Mouse (Mus musculus): Measurements from ENCODE around the gene Nmral1. TPM values are rescaled to one million over a fixed set of nuclear protein-coding genes. Genes with fewer than 3 reads are reported as not detected.
A peak's percentile ranks its signal among the peaks of the same experiment; 100 is the strongest.

Gene Nmral1
- polyA plus RNA-seq, 1 experiment from 2014 or later = 70.6 TPM

DNA sequence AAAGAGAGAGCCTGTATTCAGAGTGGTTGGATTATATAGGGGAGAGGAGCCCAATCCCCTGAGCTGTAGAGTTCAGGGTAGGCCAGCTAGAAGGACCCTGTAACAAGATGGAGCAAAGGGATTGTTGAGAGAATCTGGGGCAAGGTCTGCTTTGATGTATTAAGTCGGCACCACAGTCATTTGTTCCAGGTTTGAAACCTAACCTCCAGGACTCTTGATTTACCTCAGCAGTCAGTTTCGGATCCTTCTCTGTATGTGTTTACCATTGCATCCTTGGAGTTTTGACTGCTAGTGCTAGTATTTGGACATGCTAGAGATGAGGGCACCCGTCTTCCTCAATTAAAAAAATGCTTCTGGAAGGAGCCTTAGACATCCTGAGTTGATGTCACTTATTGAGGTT lies 33.0 kb upstream of the Nmral1 start:
- no peak overlapping the region for H3K4me2 ChIP-seq (replicated peaks; ENCODE audit: low read depth, low read length)
- H3K27me3 ChIP-seq (ENCODE audit: control insufficient read depth, insufficient read depth, low read length) = no peaks in the 10 kb centered on the region
- H3K9ac ChIP-seq (replicated peaks; ENCODE audit: low read depth, low read length) = no peak overlapping the region
- H3K4me1 ChIP-seq (ENCODE audit: control insufficient read depth, insufficient read depth, low read length) = no peaks in the 10 kb centered on the region
- no peak overlapping the region for H3K4me3 ChIP-seq (ENCODE audit: low read depth, low read length)
- no peaks in the 10 kb centered on the region for H3K36me3 ChIP-seq (ENCODE audit: control insufficient read depth, insufficient read depth, low read length)
- ATAC-seq (ENCODE audit: insufficient number of reproducible peaks, insufficient read depth, low FRiP score, low read depth) = no peak
- no peaks in the 10 kb centered on the region for H3K9me3 ChIP-seq (ENCODE audit: control insufficient read depth, low read depth, low read length)
- H3K27ac ChIP-seq (ENCODE audit: low read length) = no peak overlapping the region
- 92% methylated on average over 3 of the region's 3 CpGs for whole genome bisulfite sequencing

- Histone ChIP-seq H3K9ac (replicated peaks; ENCODE audit: low read depth, low read length) (no peak overlapping the region), H3K36me3 (ENCODE audit: control insufficient read depth, insufficient read depth, low read length) (no peaks in the 10 kb centered on the region), H3K4me1 (ENCODE audit: control insufficient read depth, insufficient read depth, low read length) (no peaks in the 10 kb centered on the region), H3K4me2 (replicated peaks; ENCODE audit: low read depth, low read length) (no peak overlapping the region), H3K27ac (ENCODE audit: low read length) (no peak overlapping the region), H3K9me3 (ENCODE audit: control insufficient read depth, low read depth, low read length) (peaks cover 3% of the 10 kb centered on the region; the same call in 1 of the 2 replicates), H3K27me3 (ENCODE audit: control insufficient read depth, insufficient read depth, low read length) (no peaks in the 10 kb centered on the region), H3K4me3 (ENCODE audit: low read depth, low read length) (no peak overlapping the region)
- WGBS = 93% methylated on average over 1 of the region's 1 CpGs
- ATAC-seq (ENCODE audit: insufficient number of reproducible peaks, insufficient read depth, low FRiP score, low read depth) = no peak
Measured at GRCm38 (mm10) chr16:4742186-4742585, 23.0 kb upstream of the Nmral1 start.

DNA sequence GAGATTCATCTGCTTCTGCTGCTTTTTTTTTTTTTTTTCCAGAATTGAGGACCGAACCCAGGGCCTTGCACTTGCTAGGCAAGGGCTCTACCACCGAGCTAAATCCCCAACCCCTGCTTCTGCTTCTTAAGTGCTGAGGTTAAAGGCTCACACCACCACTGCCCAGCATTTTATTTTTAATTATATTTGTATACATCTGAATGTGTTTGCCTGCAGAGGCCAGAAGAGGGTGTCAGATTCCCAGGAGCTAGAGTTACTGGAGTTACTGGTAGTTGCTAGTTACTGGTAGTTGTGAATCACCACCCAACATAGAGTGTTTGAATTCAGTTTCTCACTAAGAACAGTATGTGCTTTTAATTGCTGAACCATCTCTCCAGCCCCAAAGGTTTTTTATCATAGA lies 20.8 kb upstream of the Nmral1 start:
- Histone ChIP-seq H3K9ac (replicated peaks; ENCODE audit: low read depth, low read length) (no peak overlapping the region), H3K4me2 (replicated peaks; ENCODE audit: low read depth, low read length) (no peak overlapping the region), H3K4me3 (ENCODE audit: low read depth, low read length) (no peak overlapping the region), H3K9me3 (ENCODE audit: control insufficient read depth, low read depth, low read length) (peaks cover 3% of the 10 kb centered on the region; the same call in 1 of the 2 replicates), H3K4me1 (ENCODE audit: control insufficient read depth, insufficient read depth, low read length) (no peaks in the 10 kb centered on the region), H3K27me3 (ENCODE audit: control insufficient read depth, insufficient read depth, low read length) (no peaks in the 10 kb centered on the region), H3K27ac (ENCODE audit: low read length) (no peak overlapping the region), H3K36me3 (ENCODE audit: control insufficient read depth, insufficient read depth, low read length) (no peaks in the 10 kb centered on the region)
- no peak for ATAC-seq (ENCODE audit: insufficient number of reproducible peaks, insufficient read depth, low FRiP score, low read depth)
- 82% methylated on average over 2 of the region's 2 CpGs for WGBS

GRCm38 (mm10) chr16:4736262-4736661 lies 17.1 kb upstream of the Nmral1 start:
- ATAC-seq (ENCODE audit: insufficient number of reproducible peaks, insufficient read depth, low FRiP score, low read depth) = no peak
- 74% methylated on average over 2 of the region's 2 CpGs for WGBS
- no peaks in the 10 kb centered on the region for H3K36me3 ChIP-seq (ENCODE audit: control insufficient read depth, insufficient read depth, low read length)

DNA sequence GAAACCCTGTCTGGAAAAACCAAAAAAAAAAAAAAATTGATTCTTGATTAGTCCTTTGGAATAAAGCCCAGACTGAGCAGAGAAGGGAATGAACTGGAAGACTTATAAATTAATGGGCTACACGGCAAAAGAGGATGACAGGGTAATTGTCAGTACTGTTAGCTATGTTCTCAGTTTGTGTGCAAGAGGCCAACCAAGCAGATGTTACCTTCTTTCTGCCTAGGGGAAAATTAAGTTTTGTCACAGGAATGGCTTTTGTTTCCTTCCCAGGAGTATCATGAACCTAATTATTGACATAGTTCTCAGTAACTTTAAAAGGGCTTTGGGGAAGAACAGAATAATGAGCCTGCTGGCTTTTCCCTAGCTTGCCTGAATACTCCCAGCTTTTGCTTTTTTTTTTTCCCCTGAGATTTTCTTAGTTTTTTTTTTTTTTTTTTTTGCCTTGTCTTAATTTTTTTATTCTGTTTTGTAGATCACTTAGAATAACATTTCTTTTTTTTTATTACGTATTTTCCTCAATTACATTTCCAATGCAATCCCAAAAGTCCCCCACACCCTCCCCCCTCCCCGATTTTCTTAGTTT lies 11.7 kb upstream of the Nmral1 start:
- H3K4me3 ChIP-seq (ENCODE audit: low read depth, low read length) = no peak overlapping the region
- WGBS = 72% methylated on average over 3 of the region's 3 CpGs
- no peak overlapping the region for H3K4me2 ChIP-seq (replicated peaks; ENCODE audit: low read depth, low read length)
- H3K9ac ChIP-seq (replicated peaks; ENCODE audit: low read depth, low read length) = no peak overlapping the region
- H3K27me3 ChIP-seq (ENCODE audit: control insufficient read depth, insufficient read depth, low read length) = no peaks in the 10 kb centered on the region
- no peak overlapping the region for H3K27ac ChIP-seq (ENCODE audit: low read length)
- H3K36me3 ChIP-seq (ENCODE audit: control insufficient read depth, insufficient read depth, low read length) = no peaks in the 10 kb centered on the region
- no peak for ATAC-seq (ENCODE audit: insufficient number of reproducible peaks, insufficient read depth, low FRiP score, low read depth)
- H3K4me1 ChIP-seq (ENCODE audit: control insufficient read depth, insufficient read depth, low read length) = 0 out of 2 replicates have a peak, but pooled peaks cover 5% of the 10 kb centered on the region
- no peaks in the 10 kb centered on the region for H3K9me3 ChIP-seq (ENCODE audit: control insufficient read depth, low read depth, low read length)

More at GRCm38 (mm10) chr16:4736262-4736661, 17.1 kb upstream of the Nmral1 start:
- H3K4me3 ChIP-seq (ENCODE audit: low read depth, low read length) = no peak overlapping the region
- no peak overlapping the region for H3K4me2 ChIP-seq (replicated peaks; ENCODE audit: low read depth, low read length)
- no peak overlapping the region for H3K9ac ChIP-seq (replicated peaks; ENCODE audit: low read depth, low read length)
- H3K27me3 ChIP-seq (ENCODE audit: control insufficient read depth, insufficient read depth, low read length) = no peaks in the 10 kb centered on the region
- no peaks in the 10 kb centered on the region for H3K4me1 ChIP-seq (ENCODE audit: control insufficient read depth, insufficient read depth, low read length)
- no peak overlapping the region for H3K27ac ChIP-seq (ENCODE audit: low read length)
- no peaks in the 10 kb centered on the region for H3K9me3 ChIP-seq (ENCODE audit: control insufficient read depth, low read depth, low read length)

DNA sequence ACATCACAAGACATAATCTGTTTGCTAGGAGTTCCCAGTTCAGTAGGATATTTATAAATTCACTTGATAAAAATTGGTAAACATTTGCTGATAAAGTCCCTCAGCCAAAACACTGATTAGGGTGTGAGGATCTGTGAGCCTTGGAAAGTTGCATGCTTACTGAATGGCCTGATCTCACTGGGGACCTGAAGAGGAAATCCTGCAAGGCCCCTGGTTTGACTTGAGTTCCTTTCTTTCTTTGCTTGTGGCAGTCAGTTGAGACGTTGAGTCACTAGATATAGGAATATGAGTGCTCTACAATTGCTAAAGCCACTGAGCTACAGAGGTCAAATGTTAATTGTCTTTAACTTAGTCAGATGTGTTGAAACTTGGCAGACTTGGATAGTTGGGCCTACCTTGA lies 8.8 kb upstream of the Nmral1 start:
- 54% methylated on average over 1 of the region's 1 CpGs for WGBS
- no peak overlapping the region for H3K4me2 ChIP-seq (replicated peaks; ENCODE audit: low read depth, low read length)
- H3K4me3 ChIP-seq (ENCODE audit: low read depth, low read length) = no peak overlapping the region
- ATAC-seq (ENCODE audit: insufficient number of reproducible peaks, insufficient read depth, low FRiP score, low read depth) = no peak
- H3K27me3 ChIP-seq (ENCODE audit: control insufficient read depth, insufficient read depth, low read length) = no peaks in the 10 kb centered on the region
- 0 out of 2 replicates have a peak, but pooled peaks cover 5% of the 10 kb centered on the region for H3K4me1 ChIP-seq (ENCODE audit: control insufficient read depth, insufficient read depth, low read length)
- no peak overlapping the region for H3K27ac ChIP-seq (ENCODE audit: low read length)
- no peaks in the 10 kb centered on the region for H3K36me3 ChIP-seq (ENCODE audit: control insufficient read depth, insufficient read depth, low read length)
- H3K9ac ChIP-seq (replicated peaks; ENCODE audit: low read depth, low read length) = no peak overlapping the region
- H3K9me3 ChIP-seq (ENCODE audit: control insufficient read depth, low read depth, low read length) = no peaks in the 10 kb centered on the region

DNA sequence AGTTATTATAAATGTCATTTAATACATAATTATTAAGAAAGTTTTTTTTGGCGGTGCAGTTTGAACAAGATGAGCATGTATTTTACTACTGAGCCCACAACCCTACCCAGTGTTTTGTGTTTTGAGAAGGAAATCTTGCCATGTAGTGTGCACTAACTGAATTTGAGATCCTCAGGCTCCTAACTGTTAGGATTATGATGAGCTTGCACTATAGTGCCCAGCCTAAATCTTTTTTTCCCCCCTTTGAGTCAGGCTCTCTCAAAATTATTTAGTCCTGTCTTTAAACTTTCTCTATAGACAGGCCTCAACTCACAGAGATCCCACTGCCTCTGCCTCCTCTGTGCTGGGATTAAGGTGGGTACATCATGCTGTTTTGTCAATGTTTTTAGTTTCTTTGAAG lies 8.4 kb upstream of the Nmral1 start:
- no peak for ATAC-seq (ENCODE audit: insufficient number of reproducible peaks, insufficient read depth, low FRiP score, low read depth)
- Histone ChIP-seq H3K9me3 (ENCODE audit: control insufficient read depth, low read depth, low read length) (no peaks in the 10 kb centered on the region), H3K27me3 (ENCODE audit: control insufficient read depth, insufficient read depth, low read length) (no peaks in the 10 kb centered on the region), H3K36me3 (ENCODE audit: control insufficient read depth, insufficient read depth, low read length) (no peaks in the 10 kb centered on the region), H3K4me2 (replicated peaks; ENCODE audit: low read depth, low read length) (peak overlapping the region; percentile 65), H3K4me3 (ENCODE audit: low read depth, low read length) (peak overlapping the region; percentile 90), H3K9ac (replicated peaks; ENCODE audit: low read depth, low read length) (no peak overlapping the region), H3K4me1 (ENCODE audit: control insufficient read depth, insufficient read depth, low read length) (0 out of 2 replicates have a peak, but pooled peaks cover 5% of the 10 kb centered on the region), H3K27ac (ENCODE audit: low read length) (no peak overlapping the region)
- 85% methylated on average over 1 of the region's 1 CpGs for WGBS

DNA sequence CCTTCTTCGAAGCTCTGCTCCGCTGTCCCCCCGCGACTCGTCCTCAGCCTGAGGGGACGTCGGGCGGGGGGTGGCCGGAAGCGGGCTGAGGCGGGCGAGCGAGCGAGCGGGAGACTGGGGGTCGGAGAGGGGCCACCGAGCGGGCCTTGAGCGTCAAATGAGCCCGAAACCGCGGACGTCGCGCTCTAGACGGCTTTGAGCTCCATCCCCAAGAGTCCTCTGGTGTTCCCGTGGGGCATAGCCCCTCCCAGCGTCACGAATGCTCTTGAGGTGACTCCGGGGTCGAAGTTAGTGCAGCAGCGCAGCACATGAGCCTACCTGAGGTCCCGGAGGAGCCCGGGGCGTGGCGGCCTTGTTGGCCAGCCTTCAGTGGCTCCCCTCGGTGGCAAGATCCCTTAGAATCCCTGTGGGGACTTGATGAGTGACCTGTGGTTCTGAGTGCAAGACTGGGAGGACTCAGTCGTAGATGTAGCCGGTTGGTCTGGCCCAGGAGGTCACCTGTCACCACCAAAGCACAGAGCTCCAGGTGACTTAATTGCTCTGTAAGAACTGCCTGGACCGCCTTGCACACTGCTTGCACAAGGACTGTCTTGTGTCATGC lies 7.5 kb upstream of the Nmral1 start:
- Histone ChIP-seq H3K4me1 (ENCODE audit: control insufficient read depth, insufficient read depth, low read length) (0 out of 2 replicates have a peak, but pooled peaks cover 5% of the 10 kb centered on the region), H3K4me2 (replicated peaks; ENCODE audit: low read depth, low read length) (peak overlapping the region; percentile 65), H3K36me3 (ENCODE audit: control insufficient read depth, insufficient read depth, low read length) (no peaks in the 10 kb centered on the region), H3K27me3 (ENCODE audit: control insufficient read depth, insufficient read depth, low read length) (no peaks in the 10 kb centered on the region), H3K9ac (replicated peaks; ENCODE audit: low read depth, low read length) (peak overlapping the region; percentile 66), H3K9me3 (ENCODE audit: control insufficient read depth, low read depth, low read length) (no peaks in the 10 kb centered on the region), H3K4me3 (ENCODE audit: low read depth, low read length) (peak overlapping the region; percentile 90), H3K27ac (ENCODE audit: low read length) (peak overlapping the region; percentile 66)
- peak; percentile 76 for ATAC-seq (ENCODE audit: insufficient number of reproducible peaks, insufficient read depth, low FRiP score, low read depth)
- WGBS = 1% methylated on average over 40 of the region's 40 CpGs

All from stomach, embryonic 14.5 days (tissue).